Mouse (Mus musculus): ENCODE measurements around the gene Zfp467. TPM values are rescaled to one million over a fixed set of nuclear protein-coding genes. Genes with fewer than 3 reads are reported as not detected.

Zfp467 gene
- total and polyA plus RNA-seq, 2 experiments from 2014 or later = 27.5 to 39.4 TPM

DNA sequence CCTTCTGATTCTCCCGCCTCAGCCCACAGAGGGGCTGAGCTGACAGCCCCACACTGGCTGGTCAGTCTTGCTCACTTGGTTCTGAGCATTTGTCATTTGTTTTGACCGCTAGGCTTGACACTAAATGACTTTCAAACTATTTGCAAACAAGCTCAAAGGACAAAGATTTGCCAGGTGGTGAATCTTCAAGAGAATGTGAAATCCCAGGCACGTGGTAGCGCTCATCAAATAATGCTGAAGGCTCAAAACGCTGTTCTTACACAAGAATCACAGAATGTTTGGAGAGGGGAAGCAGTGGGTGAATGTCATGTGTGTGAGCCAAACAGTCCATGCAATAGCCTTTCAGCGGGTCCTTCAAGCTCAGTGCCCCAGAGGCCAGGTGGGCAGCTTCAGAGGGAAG lies 11.0 kb downstream of the Zfp467 start:
- WGBS = 66% methylated on average over 6 of the region's 6 CpGs
- peaks cover 4% of the 10 kb centered on the region; the same call in 1 of the 2 replicates for H3K4me1 ChIP-seq (ENCODE audit: insufficient read depth, low read length)
- no peak for TF ChIP-seq CTCF (IDR thresholded peaks at IDR 0.05; ENCODE audit: low read depth)
- no peak for DNase-seq (ENCODE audit: low spot score)
- no peaks in the 10 kb centered on the region for H3K9me3 ChIP-seq (ENCODE audit: low read length)
- peaks cover 6% of the 10 kb centered on the region; the same call in 1 of the 2 replicates for H3K36me3 ChIP-seq (ENCODE audit: insufficient read depth, low read length)
- no peak overlapping the region for H3K9ac ChIP-seq (replicated peaks; ENCODE audit: low read length)
- H3K4me3 ChIP-seq (ENCODE audit: low read length) = no peak overlapping the region
- ATAC-seq = no peak
- no peak overlapping the region for H3K4me2 ChIP-seq (ENCODE audit: low read depth, low read length)
- H3K27ac ChIP-seq = no peak overlapping the region
- no peaks in the 10 kb centered on the region for H3K27me3 ChIP-seq (ENCODE audit: insufficient read depth, low read length)

DNA sequence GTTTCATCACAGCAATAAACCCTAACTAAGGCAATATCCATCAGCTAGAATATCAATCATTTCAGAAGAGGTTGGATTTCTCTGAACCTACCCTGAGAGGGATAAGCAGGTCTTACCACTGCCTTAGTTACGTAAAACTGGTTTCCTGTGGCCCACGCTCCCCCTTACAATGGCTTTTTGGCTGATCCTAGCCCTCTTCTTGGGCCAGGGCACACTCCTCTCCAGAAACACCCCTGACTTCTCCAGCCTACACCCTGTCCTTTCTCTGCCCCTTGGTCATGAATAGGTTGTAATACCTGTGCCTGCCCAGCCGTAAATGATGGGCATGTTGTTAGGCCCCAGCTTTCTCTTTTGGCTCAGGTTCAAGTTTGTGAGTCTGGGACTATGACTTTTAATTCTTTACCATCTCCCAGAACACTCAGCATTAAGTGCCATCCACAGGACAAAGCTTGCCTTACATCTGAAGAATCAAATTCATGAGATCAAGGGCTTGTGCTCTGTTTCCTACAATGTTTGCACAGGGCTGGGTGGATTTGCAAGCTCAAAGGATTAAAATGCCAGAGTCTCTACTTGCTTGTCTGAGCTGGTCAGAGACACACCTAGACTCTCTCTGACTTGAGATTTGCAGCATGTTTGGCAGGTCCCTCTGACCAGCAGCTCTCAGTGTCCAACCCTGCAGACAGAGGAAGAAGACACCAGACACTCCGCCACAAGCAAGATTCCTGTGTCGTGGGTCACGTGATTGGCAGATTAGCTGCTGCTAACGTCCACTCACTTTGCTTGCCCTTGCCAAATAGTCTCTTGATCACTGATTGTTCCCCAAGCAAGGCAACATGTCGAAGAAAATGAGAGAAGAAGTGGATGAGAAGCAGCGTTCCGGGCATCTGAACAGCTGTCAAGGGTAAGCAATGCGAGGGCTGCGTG lies 12.5 kb downstream of the Zfp467 start:
- 61% methylated on average over 12 of the region's 12 CpGs for WGBS
- TF ChIP-seq CTCF (IDR thresholded peaks at IDR 0.05; ENCODE audit: low read depth) = no peak

DNA sequence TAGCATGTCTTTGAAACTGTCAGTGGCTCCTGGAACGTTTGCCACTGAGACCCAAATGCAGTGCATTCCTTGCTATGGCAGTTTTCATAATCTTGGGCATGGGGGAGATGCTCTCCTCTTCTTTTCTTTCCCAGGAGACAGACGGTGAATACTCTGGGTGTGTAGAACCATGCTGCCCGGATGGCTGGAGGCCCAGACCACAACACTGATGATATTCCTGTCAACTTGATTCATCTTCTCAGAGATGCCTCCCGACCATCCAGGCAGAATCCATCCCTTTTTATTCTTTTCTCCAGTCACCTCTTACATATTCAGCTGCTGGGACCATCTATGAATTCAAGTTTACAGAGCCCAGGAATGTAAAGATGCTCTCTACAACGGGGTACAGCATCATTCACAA lies 14.9 kb downstream of the Zfp467 start:
- Histone ChIP-seq H3K4me2 (ENCODE audit: low read depth, low read length) (no peak overlapping the region), H3K4me3 (ENCODE audit: low read length) (no peak overlapping the region), H3K27ac (no peak overlapping the region), H3K4me1 (ENCODE audit: insufficient read depth, low read length) (0 out of 2 replicates have a peak, but pooled peaks cover 4% of the 10 kb centered on the region), H3K9ac (replicated peaks; ENCODE audit: low read length) (no peak overlapping the region), H3K36me3 (ENCODE audit: insufficient read depth, low read length) (no peaks in the 10 kb centered on the region), H3K9me3 (ENCODE audit: low read length) (no peaks in the 10 kb centered on the region), H3K27me3 (ENCODE audit: insufficient read depth, low read length) (no peaks in the 10 kb centered on the region)
- DNase-seq (ENCODE audit: low spot score) (no peak), ATAC-seq (no peak)
- TF ChIP-seq CTCF (IDR thresholded peaks at IDR 0.05; ENCODE audit: low read depth) = no peak
- WGBS = 70% methylated on average over 5 of the region's 5 CpGs

More for the DNA sequence above, 12.5 kb downstream of the Zfp467 start:
- H3K27ac ChIP-seq = peak overlapping the region; percentile 11; the same call in 1 of the 2 replicates
- DNase-seq (ENCODE audit: low spot score) (no peak), ATAC-seq (no peak)
- no peaks in the 10 kb centered on the region for H3K9me3 ChIP-seq (ENCODE audit: low read length)
- no peaks in the 10 kb centered on the region for H3K27me3 ChIP-seq (ENCODE audit: insufficient read depth, low read length)
- no peak overlapping the region for H3K4me3 ChIP-seq (ENCODE audit: low read length)
- H3K9ac ChIP-seq (replicated peaks; ENCODE audit: low read length) = 0 out of 2 replicates have a peak overlapping the region, but pooled peaks have one; percentile 9
- H3K4me1 ChIP-seq (ENCODE audit: insufficient read depth, low read length) = 0 out of 2 replicates have a peak, but pooled peaks cover 4% of the 10 kb centered on the region
- peaks cover 1% of the 10 kb centered on the region; the same call in 1 of the 2 replicates for H3K36me3 ChIP-seq (ENCODE audit: insufficient read depth, low read length)
- no peak overlapping the region for H3K4me2 ChIP-seq (ENCODE audit: low read depth, low read length)

DNA sequence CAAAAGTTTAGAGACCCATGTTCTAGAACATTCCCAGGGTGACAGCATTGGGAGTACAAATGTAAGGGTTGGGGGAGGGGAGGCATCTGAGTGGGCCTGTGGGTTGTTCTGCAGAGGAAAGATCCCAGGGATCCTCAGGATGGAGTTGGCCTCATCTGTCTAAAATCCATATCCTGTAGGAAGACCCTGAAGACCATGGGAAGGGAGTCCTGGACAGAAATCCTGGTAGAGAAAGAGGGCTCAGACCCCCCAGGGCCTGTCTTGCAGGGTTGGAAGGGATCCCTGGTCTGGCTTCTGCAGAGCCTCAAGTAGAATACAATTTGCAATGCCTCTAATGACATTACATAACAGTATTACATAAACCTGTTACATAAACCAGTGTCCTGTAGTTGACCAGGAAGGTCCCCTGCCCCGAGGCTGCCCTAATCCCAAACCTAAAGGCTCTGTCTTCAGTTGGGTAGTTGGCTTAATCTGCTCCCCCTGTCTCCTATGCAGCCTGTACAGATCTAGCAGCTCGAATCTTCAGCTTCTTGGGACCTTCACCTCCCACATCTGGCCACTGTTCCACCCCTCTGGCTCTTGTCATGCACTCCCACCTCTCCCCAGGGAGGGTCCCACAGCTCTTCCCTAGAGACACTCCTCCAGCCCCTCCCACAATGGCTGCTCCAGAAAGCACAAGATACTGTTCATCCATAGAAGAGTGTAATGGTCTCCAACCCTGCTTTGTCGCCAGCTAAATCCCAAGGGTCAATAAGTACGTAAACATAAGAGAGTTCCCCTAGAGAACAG lies 16.7 kb downstream of the Zfp467 start:
- DNase-seq (ENCODE audit: low spot score) = no peak

DNA sequence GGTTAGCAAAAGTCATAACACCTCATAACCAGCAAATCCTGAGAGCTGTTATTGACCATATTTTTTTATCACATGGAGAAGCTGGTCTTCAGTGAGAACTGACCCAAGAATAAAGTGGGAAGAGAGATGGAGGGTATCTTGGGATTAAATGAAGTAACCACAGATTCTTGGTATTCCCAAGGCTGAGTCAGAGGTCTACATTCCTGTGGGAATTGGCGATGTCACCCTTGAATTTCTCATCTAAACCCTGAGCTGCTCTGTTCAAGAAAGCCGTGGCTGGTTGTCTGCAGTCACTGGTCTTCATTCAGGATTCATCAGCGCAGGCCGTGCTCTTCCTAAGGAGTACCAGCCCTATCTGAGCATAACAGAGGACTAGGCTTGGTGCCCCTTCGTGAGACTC lies 18.7 kb downstream of the Zfp467 start:
- ATAC-seq (no peak), DNase-seq (ENCODE audit: low spot score) (no peak)
- Histone ChIP-seq H3K9me3 (ENCODE audit: low read length) (no peaks in the 10 kb centered on the region), H3K4me1 (ENCODE audit: insufficient read depth, low read length) (no peaks in the 10 kb centered on the region), H3K9ac (replicated peaks; ENCODE audit: low read length) (no peak overlapping the region), H3K4me2 (ENCODE audit: low read depth, low read length) (no peak overlapping the region), H3K4me3 (ENCODE audit: low read length) (no peak overlapping the region), H3K36me3 (ENCODE audit: insufficient read depth, low read length) (no peaks in the 10 kb centered on the region), H3K27me3 (ENCODE audit: insufficient read depth, low read length) (no peaks in the 10 kb centered on the region), H3K27ac (no peak overlapping the region)
- 75% methylated on average over 5 of the region's 5 CpGs for WGBS
- no peak for TF ChIP-seq CTCF (IDR thresholded peaks at IDR 0.05; ENCODE audit: low read depth)

More for the DNA sequence above, 16.7 kb downstream of the Zfp467 start:
- Histone ChIP-seq H3K9ac (replicated peaks; ENCODE audit: low read length) (no peak overlapping the region), H3K4me1 (ENCODE audit: insufficient read depth, low read length) (no peaks in the 10 kb centered on the region), H3K9me3 (ENCODE audit: low read length) (no peaks in the 10 kb centered on the region), H3K36me3 (ENCODE audit: insufficient read depth, low read length) (no peaks in the 10 kb centered on the region), H3K4me2 (ENCODE audit: low read depth, low read length) (no peak overlapping the region), H3K27me3 (ENCODE audit: insufficient read depth, low read length) (no peaks in the 10 kb centered on the region), H3K4me3 (ENCODE audit: low read length) (no peak overlapping the region), H3K27ac (no peak overlapping the region)
- 77% methylated on average over 4 of the region's 4 CpGs for WGBS
- ATAC-seq = no peak
- no peak for TF ChIP-seq CTCF (IDR thresholded peaks at IDR 0.05; ENCODE audit: low read depth)

DNA sequence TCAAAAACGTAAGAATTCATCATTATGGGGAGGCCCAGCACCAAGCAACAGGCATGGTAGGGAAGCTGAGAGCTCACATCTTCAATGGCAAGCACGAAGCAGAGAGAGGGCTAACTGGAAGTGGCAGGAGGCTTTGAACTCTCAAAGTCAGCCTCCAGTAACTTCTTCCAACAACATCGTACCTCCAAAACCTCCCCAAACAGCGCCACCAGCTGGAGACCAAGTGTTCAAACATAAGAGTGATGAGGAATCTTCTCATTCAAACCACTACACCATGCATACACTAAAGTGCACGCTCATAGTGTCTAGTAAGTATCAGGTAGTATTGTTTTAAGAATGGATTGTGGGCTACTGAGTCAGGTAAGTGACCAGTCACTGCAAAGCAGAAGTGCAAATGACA lies 21.6 kb downstream of the Zfp467 start:
- H3K4me3 ChIP-seq (ENCODE audit: low read length) = no peak overlapping the region
- no peak overlapping the region for H3K4me2 ChIP-seq (ENCODE audit: low read depth, low read length)
- TF ChIP-seq CTCF (IDR thresholded peaks at IDR 0.05; ENCODE audit: low read depth) = 0 out of 2 replicates have a peak, but pooled peaks have one; percentile 11
- no peaks in the 10 kb centered on the region for H3K27me3 ChIP-seq (ENCODE audit: insufficient read depth, low read length)
- DNase-seq (ENCODE audit: low spot score) (no peak), ATAC-seq (no peak)
- no peaks in the 10 kb centered on the region for H3K4me1 ChIP-seq (ENCODE audit: insufficient read depth, low read length)
- no peaks in the 10 kb centered on the region for H3K36me3 ChIP-seq (ENCODE audit: insufficient read depth, low read length)
- H3K27ac ChIP-seq = no peak overlapping the region
- WGBS = 74% methylated on average over 5 of the region's 5 CpGs
- H3K9me3 ChIP-seq (ENCODE audit: low read length) = no peaks in the 10 kb centered on the region
- no peak overlapping the region for H3K9ac ChIP-seq (replicated peaks; ENCODE audit: low read length)
